Mouse (Mus musculus): ENCODE data around the gene Rpl21. TPM values are rescaled to one million over a fixed set of nuclear protein-coding genes. Genes with fewer than 3 reads are reported as not detected.
"Not testable (repeated sequence)": the region's sequence is repeated elsewhere in the genome, so short reads cannot be mapped to it uniquely, and the experiment has no call there.

The Rpl21 gene
- total RNA-seq, 2 experiments from 2014 or later = 205 to 212 TPM

GRCm38 (mm10) chr5:146860222-146860998 is 27.7 kb downstream of the Rpl21 start:
- no peak for TF ChIP-seq CTCF (conservative IDR thresholded peaks at IDR 0.05)
- H3K27ac ChIP-seq = peak overlapping the region; percentile 32; the same call in 1 of the 2 replicates
- no peak for DNase-seq (ENCODE audit: low spot score in 2 of 2)
- no peak overlapping the region for H3K4me3 ChIP-seq

- no peak overlapping the region for H3K4me3 ChIP-seq
- no peak for TF ChIP-seq CTCF (conservative IDR thresholded peaks at IDR 0.05)
- peak; percentile 55 to 76 for DNase-seq (ENCODE audit: low spot score in 2 of 2)
- H3K27ac ChIP-seq = peak overlapping the region; percentile 78
Observed at GRCm38 (mm10) chr5:146861588-146861987, 28.9 kb downstream of the Rpl21 start.

- Histone ChIP-seq H3K27ac (no peak overlapping the region), H3K4me3 (no peak overlapping the region)
- no peak for TF ChIP-seq CTCF (conservative IDR thresholded peaks at IDR 0.05)
- DNase-seq (ENCODE audit: low spot score in 2 of 2) = no peak
Observed at GRCm38 (mm10) chr5:146865511-146865910, 32.8 kb downstream of the Rpl21 start.

GRCm38 (mm10) chr5:146866277-146866676 is 33.6 kb downstream of the Rpl21 start:
- no peak overlapping the region for H3K4me3 ChIP-seq
- H3K27ac ChIP-seq = no peak overlapping the region
- TF ChIP-seq CTCF (conservative IDR thresholded peaks at IDR 0.05) = no peak
- DNase-seq (ENCODE audit: low spot score in 2 of 2) = no peak

GRCm38 (mm10) chr5:146867246-146867945 is 34.7 kb downstream of the Rpl21 start:
- Histone ChIP-seq H3K4me3 (peak overlapping the region; percentile 34), H3K27ac (peak overlapping the region; percentile 83)
- peak; percentile 62 to 83 for DNase-seq (ENCODE audit: low spot score in 2 of 2)
- TF ChIP-seq CTCF (conservative IDR thresholded peaks at IDR 0.05) = no peak

GRCm38 (mm10) chr5:146867946-146868314 is 35.2 kb downstream of the Rpl21 start:
- no peak for TF ChIP-seq CTCF (conservative IDR thresholded peaks at IDR 0.05)
- no peak for DNase-seq (ENCODE audit: low spot score in 2 of 2)
- H3K27ac ChIP-seq = peak overlapping the region; percentile 83
- H3K4me3 ChIP-seq = no peak overlapping the region; the same call in 1 of the 2 replicates

GRCm38 (mm10) chr5:146872981-146873631 is 40.4 kb downstream of the Rpl21 start:
- H3K27ac ChIP-seq = no peak overlapping the region
- no peak for DNase-seq (ENCODE audit: low spot score in 2 of 2)
- H3K4me3 ChIP-seq = no peak overlapping the region
- no peak for TF ChIP-seq CTCF (conservative IDR thresholded peaks at IDR 0.05)

GRCm38 (mm10) chr5:146876024-146876423 is 43.3 kb downstream of the Rpl21 start:
- no peak overlapping the region for H3K27ac ChIP-seq
- no peak overlapping the region for H3K4me3 ChIP-seq
- no peak for DNase-seq (ENCODE audit: low spot score in 2 of 2)
- no peak for TF ChIP-seq CTCF (conservative IDR thresholded peaks at IDR 0.05)

- H3K27ac ChIP-seq = not testable (repeated sequence)
Observed at GRCm38 (mm10) chr5:146877882-146878281, 45.2 kb downstream of the Rpl21 start.

GRCm38 (mm10) chr5:146882261-146882660 is 49.6 kb downstream of the Rpl21 start:
- no peak overlapping the region for H3K4me3 ChIP-seq
- no peak for TF ChIP-seq CTCF (conservative IDR thresholded peaks at IDR 0.05)
- no peak overlapping the region for H3K27ac ChIP-seq
- DNase-seq (ENCODE audit: low spot score in 2 of 2) = no peak

More at GRCm38 (mm10) chr5:146877882-146878281, 45.2 kb downstream of the Rpl21 start:
- H3K4me3 ChIP-seq; DNase-seq (ENCODE audit: low spot score in 2 of 2): not testable (repeated sequence)

GRCm38 (mm10) chr5:146883053-146883452 is 50.4 kb downstream of the Rpl21 start:
- H3K27ac ChIP-seq = no peak overlapping the region
- TF ChIP-seq CTCF (conservative IDR thresholded peaks at IDR 0.05) = peak; percentile 25
- peak in 1 of 2 experiments; percentile 2 for DNase-seq (ENCODE audit: low spot score in 2 of 2)
- H3K4me3 ChIP-seq = no peak overlapping the region

GRCm38 (mm10) chr5:146883486-146884272 is 51.0 kb downstream of the Rpl21 start:
- TF ChIP-seq CTCF (conservative IDR thresholded peaks at IDR 0.05) = no peak
- no peak overlapping the region for H3K27ac ChIP-seq
- no peak overlapping the region for H3K4me3 ChIP-seq
- DNase-seq (ENCODE audit: low spot score in 2 of 2) = peak in 1 of 2 experiments; percentile 8

Other genes starting within 250 kb of the Rpl21 start
- gene Gpr12, start 247.7 kb upstream of the Rpl21 start, total RNA-seq (2021) = 10 to 100 TPM; 37.1 to 45.2 TPM
- gene Usp12, start 37.9 kb upstream of the Rpl21 start, total RNA-seq (2021) = 10 to 100 TPM; 58.4 to 62.5 TPM
- 10 to 100 TPM; 11.0 to 13.7 TPM for gene Rasl11a, start 12.2 kb downstream of the Rpl21 start, total RNA-seq (2021)
- 10 to 100 TPM; 23.3 to 24.7 TPM for gene Gtf3a, start 115.8 kb downstream of the Rpl21 start, total RNA-seq (2021)
- 10 to 100 TPM; 20.1 to 20.3 TPM for gene Mtif3, start 130.9 kb downstream of the Rpl21 start, total RNA-seq (2021)
- 1 to 10 TPM; 5.5 to 6.6 TPM for gene Lnx2, start 243.7 kb downstream of the Rpl21 start, total RNA-seq (2021)
- 10 to 100 TPM; 63.1 to 69.7 TPM for gene Polr1d, start 244.2 kb downstream of the Rpl21 start, total RNA-seq (2021)

Data from layer of hippocampus, adult 2 months (tissue).